Mouse (Mus musculus) cerebral cortex, adult 2 months (tissue): ENCODE data around the gene Zfp871.

Source experiments
- WGBS: fragments of 180-500 bp; shearing (Covaris S2); methylation state at CpG from one replicate; pipeline ENCODE4 v1.1.7; 2018; 5-methylcytosine and 5-hydroxymethylcytosine counted together

Gene Zfp871

DNA sequence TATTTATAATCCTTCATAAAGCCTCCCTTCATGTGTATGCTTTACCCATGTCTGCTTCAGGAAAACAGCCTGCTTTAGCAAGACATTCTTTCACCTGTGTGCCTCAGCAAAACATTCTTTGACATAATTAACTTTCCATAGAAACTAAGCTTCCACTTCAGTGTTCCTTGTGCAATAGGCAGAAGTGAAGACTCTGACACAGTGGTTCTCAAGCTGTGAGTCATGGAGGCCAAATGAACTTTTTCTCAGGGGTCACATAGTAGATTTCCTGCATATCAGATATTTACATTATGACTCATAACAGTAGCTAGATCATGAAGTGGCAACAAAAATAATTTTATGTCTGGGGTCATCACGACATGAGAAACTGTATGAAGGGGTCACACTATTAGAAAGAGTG is 49.7 kb downstream of the Zfp871 start:
- 96% methylated on average over 1 of the region's 1 CpGs for WGBS

DNA sequence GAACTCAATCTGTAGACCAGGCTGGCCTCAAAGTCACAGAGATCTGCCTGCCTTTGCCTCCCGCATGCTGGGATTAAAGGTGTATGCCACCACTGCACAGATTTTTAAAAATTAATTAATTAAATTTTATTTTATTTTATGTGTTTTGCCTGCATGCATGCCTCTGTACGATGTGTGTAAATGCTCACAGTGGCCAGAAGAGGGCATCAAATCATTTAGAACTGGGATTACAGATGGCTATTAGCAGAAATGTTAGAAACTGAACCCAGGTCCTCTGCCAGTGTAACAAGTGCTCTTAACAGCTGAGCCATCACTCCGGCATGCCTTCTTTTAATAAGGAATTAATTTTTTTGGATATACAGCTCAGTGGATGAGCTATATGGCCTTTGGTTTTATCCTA is 59.1 kb downstream of the Zfp871 start:
- WGBS: 76% methylated on average over 3 of the region's 3 CpGs

DNA sequence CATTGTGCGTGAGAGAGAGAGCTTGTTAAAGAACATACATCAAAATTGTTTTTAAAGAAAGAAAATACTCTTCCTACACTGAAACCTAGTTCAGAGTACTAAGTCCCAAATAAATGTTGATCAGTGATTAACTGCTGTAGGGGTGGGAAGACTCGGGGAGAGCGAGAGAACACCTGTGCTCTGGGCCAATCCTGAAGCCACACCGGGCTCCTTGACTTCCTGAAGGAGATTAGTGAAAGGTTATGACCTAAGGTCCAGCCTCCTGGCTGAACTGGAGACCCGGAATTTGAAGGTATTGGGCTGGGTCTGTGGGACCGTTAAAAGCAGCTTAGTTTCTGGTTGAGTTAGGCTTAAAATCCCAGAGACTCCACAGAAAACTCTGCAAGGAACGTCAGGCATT is 65.3 kb downstream of the Zfp871 start:
- 80% methylated on average over 7 of the region's 7 CpGs for WGBS

DNA sequence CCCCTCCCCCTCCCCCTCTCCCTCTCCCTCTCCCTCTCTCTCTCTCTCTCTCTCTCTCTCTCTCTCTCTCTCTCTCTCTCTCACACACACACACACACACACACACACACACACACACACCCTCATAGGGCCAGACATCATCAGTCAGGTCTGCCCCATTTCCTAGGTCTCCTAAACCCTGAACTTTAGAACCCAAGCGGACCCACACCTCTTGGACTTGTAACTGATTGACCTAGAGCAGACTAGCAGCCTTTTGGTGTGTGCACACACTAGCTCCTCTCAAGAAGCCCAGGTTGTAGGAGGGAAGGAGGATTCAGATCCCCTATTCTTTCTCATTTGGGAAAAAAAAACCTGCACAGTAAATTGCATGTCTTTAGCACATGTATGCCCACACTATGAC is 65.9 kb downstream of the Zfp871 start:
- 87% methylated on average over 1 of the region's 1 CpGs for WGBS
